Mouse (Mus musculus) G1E-ER4 (cell line): ENCODE data around the gene Igfn1. TPM values are rescaled to one million over a fixed set of nuclear protein-coding genes. Genes with fewer than 3 reads are reported as not detected.

Experiments used
- GATA1 ChIP-seq: IDR thresholded peaks from one replicate; pipeline ENCODE4 v1.8.0; 2012; ENCODE audit warnings: low read length, inconsistent platforms
- polyA plus RNA-seq: library from polyadenylated mRNA; stranded (reverse); fragments of >175 nt; gene quantifications from 2 replicates; pipeline ENCODE4 v1.2.3, GENCODE M21; 2012

Igfn1 gene
- polyA plus RNA-seq, 1 experiment, result not detected

- TF ChIP-seq GATA1, result no peak
Observed at GRCm38 (mm10) chr1:135917206-135917605, 88.9 kb downstream of the Igfn1 start.

- TF ChIP-seq GATA1, result no peak
Observed at GRCm38 (mm10) chr1:135916486-135917058, 89.6 kb downstream of the Igfn1 start.

GRCm38 (mm10) chr1:135913657-135914056, 92.5 kb downstream of the Igfn1 start:
- no peak for TF ChIP-seq GATA1

GRCm38 (mm10) chr1:135909381-135909780, 96.8 kb downstream of the Igfn1 start:
- no peak for TF ChIP-seq GATA1

- TF ChIP-seq GATA1, result no peak
Observed at GRCm38 (mm10) chr1:135906736-135907135, 99.4 kb downstream of the Igfn1 start.

Other genes starting within 250 kb of the Igfn1 start
- 46.8 and 53.6 TPM in 2 replicates for gene Phlda3, start 240.2 kb downstream of the Igfn1 start, polyA plus RNA-seq
- 0.12 TPM in 1 of 2 replicates, not detected in the other for gene Tnni1, start 226.9 kb downstream of the Igfn1 start, polyA plus RNA-seq
- not detected in 2 replicates for gene Lad1, start 187.7 kb downstream of the Igfn1 start, polyA plus RNA-seq
- not detected in 2 replicates for gene Tnnt2, start 170.0 kb downstream of the Igfn1 start, polyA plus RNA-seq
- not detected in 2 replicates for gene Pkp1, start 87.1 kb downstream of the Igfn1 start, polyA plus RNA-seq
- 69.9 and 94.1 TPM in 2 replicates for gene Tmem9, start 1.8 kb upstream of the Igfn1 start, polyA plus RNA-seq
- gene Ascl5, start 44.5 kb upstream of the Igfn1 start, polyA plus RNA-seq, result 0.26 and 0.44 TPM in 2 replicates
- gene Cacna1s, start 46.4 kb upstream of the Igfn1 start, polyA plus RNA-seq, result not detected in 2 replicates
- 31.1 and 33.0 TPM in 2 replicates for gene Kif21b, start 125.0 kb upstream of the Igfn1 start, polyA plus RNA-seq
- not detected in 2 replicates for gene Mroh3, start 206.5 kb upstream of the Igfn1 start, polyA plus RNA-seq
- 0.05 and 0.19 TPM in 2 replicates for gene Inava, start 227.9 kb upstream of the Igfn1 start, polyA plus RNA-seq